14 mouse cellular contexts compared by ENCODE assay signal in genomic region chr2:161349110-161349509, GRCm38 (mm10).
A peak's percentile ranks its signal among the peaks of the same experiment; 100 is the strongest.
DNase-seq lines count a peak whose midpoint lies in the region; ATAC-seq and TF ChIP-seq lines count a peak whose summit lies in the region.
"Had no signal": no experiment of that assay in that cellular context is flagged by ENCODE, and none has a peak within 500 bp of the region (broad histone marks: within the 10 kb centered on the region; RNA-seq: fewer than 3 reads in every experiment).

No protein-coding gene starts in this region.

- intact Hi-C loops in gastrocnemius, adult 2 months (cut with DNase I): no loop called here

- peaks cover 8% of the 10 kb centered on the region; the same call in 1 of the 2 replicates for H3K4me1 ChIP-seq in embryonic facial prominence, embryonic 15.5 days
- H3K4me1 ChIP-seq in hindbrain, embryonic 12.5 days: peaks cover 12% of the 10 kb centered on the region
- H3K4me1 ChIP-seq in midbrain, postnatal 0 days (ENCODE audit: insufficient read depth, low read length): peaks cover 3% of the 10 kb centered on the region; the same call in 1 of the 2 replicates
- H3K4me1 ChIP-seq: heart, embryonic 10.5 days; kidney, embryonic 15.5 days had no signal

- H3K9ac ChIP-seq in embryonic facial prominence, embryonic 15.5 days: no peak overlapping the region
- no peak overlapping the region for H3K9ac ChIP-seq in hindbrain, embryonic 12.5 days
- H3K9ac ChIP-seq in midbrain, postnatal 0 days (replicated peaks; ENCODE audit: low read length, poor library complexity, severe bottlenecking): no peak overlapping the region
- H3K9ac ChIP-seq: kidney, embryonic 15.5 days; liver, embryonic 14.5 days had no signal

- no peaks in the 10 kb centered on the region for H3K36me3 ChIP-seq in embryonic facial prominence, embryonic 15.5 days
- H3K36me3 ChIP-seq in hindbrain, embryonic 12.5 days: no peaks in the 10 kb centered on the region
- H3K36me3 ChIP-seq in midbrain, postnatal 0 days (ENCODE audit: insufficient read depth, low read length): no peaks in the 10 kb centered on the region
- H3K36me3 ChIP-seq: heart, embryonic 10.5 days; kidney, embryonic 15.5 days had no signal

- no peak overlapping the region for H3K27ac ChIP-seq in gastrocnemius, adult 2 months
- H3K27ac ChIP-seq in embryonic facial prominence, embryonic 15.5 days (replicated peaks): no peak overlapping the region
- H3K27ac ChIP-seq in hindbrain, embryonic 12.5 days: peak overlapping the region; percentile 30; the same call in 1 of the 2 replicates
- no peak overlapping the region for H3K27ac ChIP-seq in midbrain, postnatal 0 days (ENCODE audit: low read depth, low read length)
- H3K27ac ChIP-seq: heart, embryonic 10.5 days; kidney, embryonic 15.5 days; liver, embryonic 14.5 days had no signal

- H3K4me2 ChIP-seq in embryonic facial prominence, embryonic 15.5 days (replicated peaks): no peak overlapping the region
- H3K4me2 ChIP-seq in hindbrain, embryonic 12.5 days (replicated peaks): no peak overlapping the region
- no peak overlapping the region for H3K4me2 ChIP-seq in midbrain, postnatal 0 days (ENCODE audit: low read depth, low read length, poor library complexity, severe bottlenecking)
- H3K4me2 ChIP-seq: kidney, embryonic 15.5 days had no signal

- no peak for TF ChIP-seq CTCF in gastrocnemius, adult 2 months (IDR thresholded peaks at IDR 0.05)
- no peak for TF ChIP-seq CTCF in midbrain, postnatal 0 days (IDR thresholded peaks at IDR 0.05)

- H3K27me3 ChIP-seq in embryonic facial prominence, embryonic 15.5 days: no peaks in the 10 kb centered on the region
- no peaks in the 10 kb centered on the region for H3K27me3 ChIP-seq in hindbrain, embryonic 12.5 days
- H3K27me3 ChIP-seq in midbrain, postnatal 0 days (ENCODE audit: insufficient read depth, low read length): no peaks in the 10 kb centered on the region
- H3K27me3 ChIP-seq: kidney, embryonic 15.5 days had no signal

- DNase-seq in gastrocnemius, adult 2 months: peak; percentile 25
- no peak for DNase-seq in gastrocnemius, adult 8-10 months (ENCODE audit: low spot score in 2 of 2)
- DNase-seq in midbrain, postnatal 0 days (ENCODE audit: low spot score): peak; percentile 60
- DNase-seq in B cell, adult 2 months: no peak
- DNase-seq: cerebellum, adult 8-10 months; right cerebral cortex, adult 18-20 months; thymus, adult 2 months had no signal

- peak; percentile 29; the same call in 1 of the 2 replicates for ATAC-seq in embryonic facial prominence, embryonic 15.5 days (ENCODE audit: insufficient number of reproducible peaks, low FRiP score, low TSS enrichment, low read depth)
- ATAC-seq in hindbrain, embryonic 12.5 days (ENCODE audit: low FRiP score): peak; percentile 72
- ATAC-seq in midbrain, postnatal 0 days (ENCODE audit: low FRiP score): no peak
- ATAC-seq in megakaryocyte progenitor cell, adult 5-6 weeks (replicated peaks; ENCODE audit: poor library complexity): no peak
- ATAC-seq: activated CD4-positive, CD25-positive, alpha-beta regulatory T cell, adult 4 months had no signal

- no peak overlapping the region for H3K4me3 ChIP-seq in gastrocnemius, adult 2 months
- no peak overlapping the region for H3K4me3 ChIP-seq in embryonic facial prominence, embryonic 15.5 days (replicated peaks)
- H3K4me3 ChIP-seq in hindbrain, embryonic 12.5 days: no peak overlapping the region
- H3K4me3 ChIP-seq in midbrain, postnatal 0 days (ENCODE audit: low read depth, low read length): no peak overlapping the region
- H3K4me3 ChIP-seq: heart, embryonic 10.5 days; kidney, embryonic 15.5 days had no signal

- 13% methylated on average over 4 of the region's 4 CpGs for WGBS in embryonic facial prominence, embryonic 15.5 days
- 18% methylated on average over 4 of the region's 4 CpGs for WGBS in hindbrain, embryonic 12.5 days
- 6% methylated on average over 4 of the region's 4 CpGs for WGBS in midbrain, postnatal 0 days

- H3K9me3 ChIP-seq in embryonic facial prominence, embryonic 15.5 days (replicated peaks): no peaks in the 10 kb centered on the region
- H3K9me3 ChIP-seq in hindbrain, embryonic 12.5 days (replicated peaks): no peaks in the 10 kb centered on the region
- no peaks in the 10 kb centered on the region for H3K9me3 ChIP-seq in midbrain, postnatal 0 days (ENCODE audit: low read length)
- H3K9me3 ChIP-seq: heart, embryonic 10.5 days; kidney, embryonic 15.5 days had no signal

Comparison
In these comparisons a context has a peak if more than half of its experiments do, and no peak if none do; other contexts are left out.
1. DNase-seq: peak in gastrocnemius, adult 2 months (single experiment) and midbrain, postnatal 0 days (single experiment); none in gastrocnemius, adult 8-10 months (0 of 2) and B cell, adult 2 months (0 of 2).
2. ATAC-seq: peak in embryonic facial prominence, embryonic 15.5 days (single experiment) and hindbrain, embryonic 12.5 days (single experiment); none in midbrain, postnatal 0 days (single experiment) and megakaryocyte progenitor cell, adult 5-6 weeks (single experiment).